Mouse (Mus musculus): ENCODE measurements around the gene Pou2af1.
A peak's percentile ranks its signal among the peaks of the same experiment; 100 is the strongest.

Gene Pou2af1

GRCm38 (mm10) chr9:51213023-51213728 lies at the start of gene Pou2af1:
Gene Pou2af1 (plus strand): TSS chr9:51213708.
- no peak for DNase-seq (ENCODE audit: low spot score in 2 of 2)

GRCm38 (mm10) chr9:51163989-51164388 lies 49.5 kb upstream of the Pou2af1 start:
- no peak for DNase-seq (ENCODE audit: low spot score in 2 of 2)

- no peak for DNase-seq (ENCODE audit: low spot score in 2 of 2)
Observed at GRCm38 (mm10) chr9:51165312-51166180, 48.0 kb upstream of the Pou2af1 start, which contains the start of gene Gm32742. Gene Gm32742 (minus strand): TSS chr9:51165517.

GRCm38 (mm10) chr9:51167954-51168353 lies 45.6 kb upstream of the Pou2af1 start:
- no peak for DNase-seq (ENCODE audit: low spot score in 2 of 2)

- DNase-seq (ENCODE audit: low spot score in 2 of 2) = no peak
Observed at GRCm38 (mm10) chr9:51168698-51169097, 44.8 kb upstream of the Pou2af1 start.

- DNase-seq (ENCODE audit: low spot score in 2 of 2) = no peak
Observed at GRCm38 (mm10) chr9:51169133-51169532, 44.4 kb upstream of the Pou2af1 start.

- no peak for DNase-seq (ENCODE audit: low spot score in 2 of 2)
Observed at GRCm38 (mm10) chr9:51170298-51170697, 43.2 kb upstream of the Pou2af1 start.

GRCm38 (mm10) chr9:51174890-51175464 lies 38.5 kb upstream of the Pou2af1 start:
- DNase-seq (ENCODE audit: low spot score in 2 of 2) = no peak

- no peak for DNase-seq (ENCODE audit: low spot score in 2 of 2)
Observed at GRCm38 (mm10) chr9:51175722-51176121, 37.8 kb upstream of the Pou2af1 start.

GRCm38 (mm10) chr9:51178297-51178696 lies 35.2 kb upstream of the Pou2af1 start:
- no peak for DNase-seq (ENCODE audit: low spot score in 2 of 2)

GRCm38 (mm10) chr9:51180621-51181020 lies 32.9 kb upstream of the Pou2af1 start:
- DNase-seq (ENCODE audit: low spot score in 2 of 2) = peak; percentile 42 to 73

- DNase-seq (ENCODE audit: low spot score in 2 of 2) = no peak
Observed at GRCm38 (mm10) chr9:51182716-51183710, 30.5 kb upstream of the Pou2af1 start.

- peak; percentile 7 to 55 for DNase-seq (ENCODE audit: low spot score in 2 of 2)
Observed at GRCm38 (mm10) chr9:51185386-51185785, 28.1 kb upstream of the Pou2af1 start.

GRCm38 (mm10) chr9:51185871-51186270 lies 27.6 kb upstream of the Pou2af1 start:
- DNase-seq (ENCODE audit: low spot score in 2 of 2) = no peak

- DNase-seq (ENCODE audit: low spot score in 2 of 2) = no peak
Observed at GRCm38 (mm10) chr9:51190655-51191054, 22.9 kb upstream of the Pou2af1 start.

- no peak for DNase-seq (ENCODE audit: low spot score in 2 of 2)
Observed at GRCm38 (mm10) chr9:51194790-51195189, 18.7 kb upstream of the Pou2af1 start.

GRCm38 (mm10) chr9:51208974-51209332 lies 4.6 kb upstream of the Pou2af1 start:
- DNase-seq (ENCODE audit: low spot score in 2 of 2) = no peak

- DNase-seq (ENCODE audit: low spot score in 2 of 2) = no peak
Observed at GRCm38 (mm10) chr9:51211191-51211590, 2.3 kb upstream of the Pou2af1 start.

GRCm38 (mm10) chr9:51213729-51214237 lies 275 bp downstream of the Pou2af1 start:
- no peak for DNase-seq (ENCODE audit: low spot score in 2 of 2)

GRCm38 (mm10) chr9:51215311-51215710 lies 1.8 kb downstream of the Pou2af1 start:
- DNase-seq (ENCODE audit: low spot score in 2 of 2) = no peak

GRCm38 (mm10) chr9:51215949-51216348 lies 2.4 kb downstream of the Pou2af1 start:
- DNase-seq (ENCODE audit: low spot score in 2 of 2) = no peak
